Mouse (Mus musculus) heart, adult 2 months (tissue): Measurements from ENCODE around the gene Elovl5. TPM values are rescaled to one million over a fixed set of nuclear protein-coding genes. Genes with fewer than 3 reads are reported as not detected.

Experiments used
- DNase-seq, 2 experiments: peaks; one replicate each; pipeline ENCODE4 v3.0.0; 2021
- H3K27ac ChIP-seq: fragments of 200-600 bp; 2 replicates; pipeline ENCODE4 v1.8.1; 2022
- H3K27me3 ChIP-seq: fragments of 200-500 bp; 2 replicates; pipeline ENCODE4 v1.6.1; 2012; ENCODE audit warnings: mild to moderate bottlenecking, low read length, inconsistent platforms, mixed read lengths; ENCODE audit not compliant: control insufficient read depth, insufficient read depth
- H3K36me3 ChIP-seq: fragments of 200-500 bp; 2 replicates; pipeline ENCODE4 v1.6.1; 2012; ENCODE audit warnings: low read length, inconsistent platforms; ENCODE audit not compliant: control insufficient read depth, insufficient read depth
- H3K4me1 ChIP-seq: fragments of 200-500 bp; 2 replicates; pipeline ENCODE4 v1.6.1; 2011; ENCODE audit warnings: low read length; ENCODE audit not compliant: control insufficient read depth, insufficient read depth
- H3K4me3 ChIP-seq: fragments of 200-600 bp; 2 replicates; pipeline ENCODE4 v1.8.1; 2022
- H3K79me2 ChIP-seq: fragments of 200-500 bp; replicated peaks from 2 replicates; pipeline ENCODE4 v1.6.1; 2012; ENCODE audit warnings: mild to moderate bottlenecking, inconsistent platforms, low read length, moderate library complexity, mixed read lengths; ENCODE audit not compliant: control insufficient read depth, insufficient read depth
- H3K9ac ChIP-seq: fragments of 200-500 bp; 2 replicates; pipeline ENCODE4 v1.6.1; 2012; ENCODE audit warnings: low read depth, mild to moderate bottlenecking, control low read depth, inconsistent platforms, low read length, mixed read lengths
- CTCF ChIP-seq: fragments of 200-600 bp; IDR thresholded peaks from 2 replicates; pipeline ENCODE4 v1.8.1; 2022; ENCODE audit warnings: antibody characterized with exemption, mild to moderate bottlenecking, moderate library complexity
- EP300 ChIP-seq: fragments of 200-500 bp; IDR thresholded peaks from 2 replicates; pipeline ENCODE4 v1.6.1; 2011; ENCODE audit warnings: low read depth, low read length, control low read depth; ENCODE audit not compliant: insufficient read depth
- POLR2A ChIP-seq: fragments of 200-500 bp; IDR thresholded peaks from 2 replicates; pipeline ENCODE4 v1.6.1; 2011; ENCODE audit warnings: mild to moderate bottlenecking, low read depth, low read length, control low read depth; ENCODE audit not compliant: insufficient read depth
- WGBS: fragments of 180-500 bp; shearing (Covaris S2); methylation state at CpG from one replicate; pipeline ENCODE4 v1.1.7; 2018; 5-methylcytosine and 5-hydroxymethylcytosine counted together
- intact Hi-C: fragments of 180-260 bp; cut with DNase I; formaldehyde crosslinking; loops from one replicate; pipeline ENCODE4 v1.15.1; 2025
- polyA plus RNA-seq: library from polyadenylated mRNA; depleted of rRNA; stranded (reverse); fragments of >200 nt; gene quantifications from 2 replicates; pipeline ENCODE4 v1.2.3, GENCODE M21; 2012
- total RNA-seq, 2 experiments: library from RNA; stranded (reverse); gene quantifications; 2 replicates each; pipeline ENCODE4 v1.2.3; 2021

Gene Elovl5
- total and polyA plus RNA-seq, 3 experiments = 34.0 to 37.5 (median 35.9) TPM

GRCm38 (mm10) chr9:77938761-77939553 lies 21.8 kb downstream of the Elovl5 start:
- no peak overlapping the region for H3K4me3 ChIP-seq
- no peak overlapping the region for H3K9ac ChIP-seq
- DNase-seq = peak; percentile 67 to 76
- TF ChIP-seq POLR2A (no peak), EP300 (no peak), CTCF (no peak)
- peaks cover 6% of the 10 kb centered on the region for H3K36me3 ChIP-seq
- 36% methylated on average over 13 of the region's 13 CpGs for WGBS
- peaks cover 6% of the 10 kb centered on the region for H3K79me2 ChIP-seq
- peaks cover 21% of the 10 kb centered on the region for H3K4me1 ChIP-seq
- H3K27ac ChIP-seq = peak overlapping the region; percentile 55
- no peaks in the 10 kb centered on the region for H3K27me3 ChIP-seq
- intact Hi-C loops = no loop called here

GRCm38 (mm10) chr9:77939554-77939920 lies 22.4 kb downstream of the Elovl5 start:
- Histone ChIP-seq H3K4me1 (peaks cover 21% of the 10 kb centered on the region), H3K36me3 (peaks cover 6% of the 10 kb centered on the region), H3K4me3 (no peak overlapping the region), H3K27me3 (no peaks in the 10 kb centered on the region), H3K79me2 (peaks cover 6% of the 10 kb centered on the region), H3K27ac (peak overlapping the region; percentile 55), H3K9ac (no peak overlapping the region)
- intact Hi-C loops = no loop called here
- 31% methylated on average over 5 of the region's 5 CpGs for WGBS
- TF ChIP-seq POLR2A = no peak
- no peak for DNase-seq

GRCm38 (mm10) chr9:77941058-77941457 lies 23.9 kb downstream of the Elovl5 start:
- DNase-seq = no peak
- H3K27ac ChIP-seq = no peak overlapping the region
- no peaks in the 10 kb centered on the region for H3K27me3 ChIP-seq
- H3K79me2 ChIP-seq = peaks cover 7% of the 10 kb centered on the region
- H3K4me1 ChIP-seq = peaks cover 21% of the 10 kb centered on the region
- no peak overlapping the region for H3K4me3 ChIP-seq
- H3K9ac ChIP-seq = no peak overlapping the region
- WGBS = 40% methylated on average over 6 of the region's 6 CpGs
- peaks cover 6% of the 10 kb centered on the region for H3K36me3 ChIP-seq
- TF ChIP-seq EP300 (no peak), POLR2A (no peak), CTCF (no peak)
- intact Hi-C loops = no loop called here

GRCm38 (mm10) chr9:77941836-77942235 lies 24.7 kb downstream of the Elovl5 start:
- H3K4me3 ChIP-seq = no peak overlapping the region
- intact Hi-C loops = no loop called here
- no peak overlapping the region; the same call in 1 of the 2 replicates for H3K27ac ChIP-seq
- H3K9ac ChIP-seq = no peak overlapping the region
- no peaks in the 10 kb centered on the region for H3K27me3 ChIP-seq
- H3K4me1 ChIP-seq = peaks cover 20% of the 10 kb centered on the region
- DNase-seq = no peak
- TF ChIP-seq POLR2A = no peak
- TF ChIP-seq EP300 = no peak
- 86% methylated on average over 9 of the region's 9 CpGs for WGBS
- H3K79me2 ChIP-seq = peaks cover 4% of the 10 kb centered on the region; the same call in 1 of the 2 replicates
- peaks cover 6% of the 10 kb centered on the region for H3K36me3 ChIP-seq

GRCm38 (mm10) chr9:77942411-77942810 lies 25.2 kb downstream of the Elovl5 start:
- 78% methylated on average over 10 of the region's 10 CpGs for WGBS
- Histone ChIP-seq H3K4me1 (peaks cover 18% of the 10 kb centered on the region), H3K9ac (no peak overlapping the region), H3K36me3 (peaks cover 6% of the 10 kb centered on the region), H3K79me2 (peaks cover 2% of the 10 kb centered on the region), H3K27me3 (no peaks in the 10 kb centered on the region), H3K4me3 (no peak overlapping the region), H3K27ac (no peak overlapping the region; the same call in 1 of the 2 replicates)
- DNase-seq = no peak
- intact Hi-C loops = no loop called here
- TF ChIP-seq CTCF (no peak), POLR2A (no peak), EP300 (no peak)

GRCm38 (mm10) chr9:77943316-77943715 lies 26.2 kb downstream of the Elovl5 start:
- 80% methylated on average over 2 of the region's 2 CpGs for WGBS
- H3K27me3 ChIP-seq = no peaks in the 10 kb centered on the region
- H3K9ac ChIP-seq = no peak overlapping the region
- no peak overlapping the region for H3K27ac ChIP-seq
- peaks cover 3% of the 10 kb centered on the region for H3K79me2 ChIP-seq
- H3K4me3 ChIP-seq = no peak overlapping the region
- peaks cover 6% of the 10 kb centered on the region for H3K36me3 ChIP-seq
- no peak for DNase-seq
- intact Hi-C loops = no loop called here
- peaks cover 14% of the 10 kb centered on the region for H3K4me1 ChIP-seq
- no peak for TF ChIP-seq EP300
- TF ChIP-seq POLR2A = no peak
- no peak for TF ChIP-seq CTCF
